Mouse (Mus musculus): ENCODE measurements around the gene Cdt1.

DNA sequence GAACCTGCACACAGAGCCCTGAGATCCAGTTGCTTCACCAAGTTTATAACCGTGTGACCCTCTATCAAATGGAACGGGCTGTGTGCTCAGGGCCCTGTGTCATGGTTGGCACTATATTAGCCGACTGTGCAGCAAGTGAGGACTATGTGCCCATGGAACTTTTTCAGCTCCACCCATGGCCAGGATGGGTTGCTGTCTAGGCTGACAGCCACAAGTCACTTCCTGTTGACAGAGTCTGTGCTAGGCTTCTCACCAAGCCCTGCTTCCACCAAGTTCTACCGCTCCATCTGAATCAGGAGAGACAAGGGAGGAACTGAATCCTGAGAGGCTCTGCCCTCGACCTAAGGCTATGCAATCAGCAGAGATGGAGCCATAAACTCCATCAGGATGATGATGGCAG, 6.6 kb upstream of the Cdt1 start:
- TF ChIP-seq CTCF (IDR thresholded peaks at IDR 0.05; ENCODE audit: low read depth): no peak
- TF ChIP-seq EP300 (IDR thresholded peaks at IDR 0.05; ENCODE audit: low read depth): no peak

All from liver, postnatal 0 days (tissue).